ENCODE assay signal across 26 mouse cellular contexts in genomic region chr10:44724575-44724974, GRCm38 (mm10).
"Had no signal": no experiment of that assay in that cellular context is flagged by ENCODE, and none has a peak within 500 bp of the region (broad histone marks: within the 10 kb centered on the region; RNA-seq: fewer than 3 reads in every experiment).

No protein-coding gene starts in this region.

- H3K36me3 ChIP-seq: embryonic facial prominence, embryonic 10.5 days; embryonic facial prominence, embryonic 12.5 days; embryonic facial prominence, embryonic 13.5 days; embryonic facial prominence, embryonic 15.5 days; forebrain, embryonic 10.5 days; forebrain, embryonic 12.5 days; forebrain, embryonic 15.5 days; heart, embryonic 10.5 days had no signal

- H3K4me3 ChIP-seq: embryonic facial prominence, embryonic 10.5 days; embryonic facial prominence, embryonic 12.5 days; embryonic facial prominence, embryonic 13.5 days; embryonic facial prominence, embryonic 15.5 days; erythroblast, embryonic 14.5 days; forebrain, embryonic 10.5 days; forebrain, embryonic 12.5 days; forebrain, embryonic 13.5 days; forebrain, embryonic 15.5 days; gastrocnemius, adult 2 months; heart, adult 2 months; heart, embryonic 10.5 days had no signal

- H3K4me1 ChIP-seq: embryonic facial prominence, embryonic 10.5 days; embryonic facial prominence, embryonic 12.5 days; forebrain, embryonic 10.5 days; forebrain, embryonic 12.5 days; forebrain, embryonic 13.5 days; forebrain, embryonic 15.5 days; heart, embryonic 10.5 days had no signal

- ATAC-seq: forebrain, embryonic 13.5 days; forebrain, embryonic 14.5 days; forebrain, embryonic 15.5 days; forebrain, embryonic 16.5 days; forebrain, postnatal 0 days had no signal

- DNase-seq: cerebellum, adult 9-10 months; cerebellum, adult 9-11 months; cerebellum, postnatal 14 days; cerebellum, postnatal 25 days; cerebellum, postnatal 36 days; embryo, embryonic 11 days; forebrain, postnatal 0 days; gastrocnemius, adult 2 months; gastrocnemius, postnatal 10 days; gastrocnemius, postnatal 14 days; gastrocnemius, postnatal 25 days; gastrocnemius, postnatal 36 days; heart, adult 18-20 months; heart, adult 2 months had no signal

- H3K9ac ChIP-seq: embryonic facial prominence, embryonic 12.5 days; embryonic facial prominence, embryonic 13.5 days; embryonic facial prominence, embryonic 15.5 days; forebrain, embryonic 12.5 days; forebrain, embryonic 13.5 days; forebrain, embryonic 15.5 days; forebrain, postnatal 0 days had no signal

- H3K9me3 ChIP-seq: embryonic facial prominence, embryonic 10.5 days; embryonic facial prominence, embryonic 12.5 days; embryonic facial prominence, embryonic 13.5 days; embryonic facial prominence, embryonic 15.5 days; forebrain, embryonic 10.5 days; forebrain, embryonic 12.5 days; forebrain, embryonic 13.5 days; forebrain, embryonic 15.5 days; heart, embryonic 10.5 days had no signal

- H3K27ac ChIP-seq: embryonic facial prominence, embryonic 10.5 days; embryonic facial prominence, embryonic 12.5 days; embryonic facial prominence, embryonic 13.5 days; embryonic facial prominence, embryonic 15.5 days; forebrain, embryonic 10.5 days; forebrain, embryonic 12.5 days; forebrain, embryonic 13.5 days; forebrain, embryonic 15.5 days; gastrocnemius, adult 2 months; heart, adult 2 months; heart, embryonic 10.5 days had no signal

- H3K27me3 ChIP-seq: embryonic facial prominence, embryonic 12.5 days; embryonic facial prominence, embryonic 13.5 days; embryonic facial prominence, embryonic 15.5 days; forebrain, embryonic 12.5 days; forebrain, embryonic 13.5 days; forebrain, embryonic 15.5 days had no signal
